Mouse (Mus musculus) stomach, embryonic 14.5 days (tissue): ENCODE data around the gene Ltbp1. TPM values are rescaled to one million over a fixed set of nuclear protein-coding genes. Genes with fewer than 3 reads are reported as not detected.

Experiments
- ATAC-seq: fragments of 200-750 bp; cut with Nextera tagmentation; 2 replicates; pipeline ENCODE4 v1.8.0; 2017; ENCODE audit warnings: low read depth, moderate TSS enrichment; ENCODE audit not compliant: insufficient number of reproducible peaks, insufficient read depth, low FRiP score
- H3K27ac ChIP-seq: fragments of 300-500 bp; sonication (generic); 2 replicates; pipeline ENCODE4 v1.5.1; 2014; ENCODE audit warnings: mild to moderate bottlenecking, low read length, moderate library complexity, mixed read lengths
- H3K27me3 ChIP-seq: fragments of 300-500 bp; sonication (generic); 2 replicates; pipeline ENCODE4 v1.6.1; 2014; ENCODE audit warnings: low read length, control low read depth, mixed read lengths; ENCODE audit not compliant: control insufficient read depth, insufficient read depth
- H3K36me3 ChIP-seq: fragments of 300-500 bp; sonication (generic); 2 replicates; pipeline ENCODE4 v1.6.1; 2014; ENCODE audit warnings: mild to moderate bottlenecking, control low read depth, low read length, moderate library complexity, mixed read lengths; ENCODE audit not compliant: control insufficient read depth, insufficient read depth
- H3K4me1 ChIP-seq: fragments of 300-500 bp; sonication (generic); 2 replicates; pipeline ENCODE4 v1.6.1; 2014; ENCODE audit warnings: low read length, control low read depth, mixed read lengths; ENCODE audit not compliant: control insufficient read depth, insufficient read depth
- H3K4me2 ChIP-seq: fragments of 300-500 bp; sonication (generic); replicated peaks from 2 replicates; pipeline ENCODE4 v1.6.1; 2014; ENCODE audit warnings: low read depth, low read length, control low read depth
- H3K4me3 ChIP-seq: fragments of 300-500 bp; sonication (generic); 2 replicates; pipeline ENCODE4 v1.5.1; 2014; ENCODE audit warnings: low read depth, low read length, control low read depth
- H3K9ac ChIP-seq: fragments of 300-500 bp; sonication (generic); replicated peaks from 2 replicates; pipeline ENCODE4 v1.6.1; 2014; ENCODE audit warnings: low read depth, mild to moderate bottlenecking, control low read depth, low read length, moderate library complexity, mixed read lengths
- H3K9me3 ChIP-seq: fragments of 300-500 bp; sonication (generic); 2 replicates; pipeline ENCODE4 v1.6.1; 2016; ENCODE audit warnings: low read depth, low read length, control low read depth; ENCODE audit not compliant: control insufficient read depth
- WGBS: fragments of 180-500 bp; shearing (Covaris S2); extraction: QIAGEN DNeasy Blood & Tissue Kit; methylation state at CpG from one replicate; pipeline ENCODE4 v1.1.7; 2014; 5-methylcytosine and 5-hydroxymethylcytosine counted together
- polyA plus RNA-seq: library from polyadenylated mRNA; unstranded; fragments of >200 nt; fragmentation: Nextera tagmentation; extraction: Ambion mirVana; gene quantifications from 2 replicates; pipeline ENCODE4 v1.2.1, GENCODE M21; 2014

Gene Ltbp1
- polyA plus RNA-seq, 1 experiment from 2014 or later = 49.3 TPM

GRCm38 (mm10) chr17:75182319-75183001 is 177.1 kb downstream of the Ltbp1 start:
- H3K9ac ChIP-seq = no peak overlapping the region
- no peaks in the 10 kb centered on the region for H3K27me3 ChIP-seq
- no peak overlapping the region for H3K4me2 ChIP-seq
- H3K4me1 ChIP-seq = peaks cover 14% of the 10 kb centered on the region
- H3K4me3 ChIP-seq = no peak overlapping the region
- 71% methylated on average over 14 of the region's 14 CpGs for WGBS
- H3K9me3 ChIP-seq = no peaks in the 10 kb centered on the region
- ATAC-seq = no peak
- no peak overlapping the region for H3K27ac ChIP-seq
- no peaks in the 10 kb centered on the region for H3K36me3 ChIP-seq

GRCm38 (mm10) chr17:75186732-75187509 is 181.6 kb downstream of the Ltbp1 start:
- Histone ChIP-seq H3K9me3 (no peaks in the 10 kb centered on the region), H3K27me3 (no peaks in the 10 kb centered on the region), H3K9ac (no peak overlapping the region), H3K36me3 (no peaks in the 10 kb centered on the region), H3K27ac (no peak overlapping the region), H3K4me3 (no peak overlapping the region), H3K4me1 (peaks cover 5% of the 10 kb centered on the region), H3K4me2 (no peak overlapping the region)
- no peak for ATAC-seq
- 90% methylated on average over 8 of the region's 8 CpGs for WGBS

- Histone ChIP-seq H3K27ac (no peak overlapping the region), H3K9me3 (no peaks in the 10 kb centered on the region), H3K9ac (no peak overlapping the region), H3K4me3 (no peak overlapping the region), H3K27me3 (no peaks in the 10 kb centered on the region), H3K4me2 (no peak overlapping the region), H3K4me1 (no peaks in the 10 kb centered on the region), H3K36me3 (no peaks in the 10 kb centered on the region)
- WGBS = 80% methylated on average over 2 of the region's 2 CpGs
- no peak for ATAC-seq
Measured at GRCm38 (mm10) chr17:75196952-75197351, 191.6 kb downstream of the Ltbp1 start.

- no peak for ATAC-seq
- Histone ChIP-seq H3K4me1 (no peaks in the 10 kb centered on the region), H3K27me3 (no peaks in the 10 kb centered on the region), H3K9me3 (no peaks in the 10 kb centered on the region), H3K27ac (no peak overlapping the region), H3K4me3 (no peak overlapping the region), H3K4me2 (no peak overlapping the region), H3K9ac (no peak overlapping the region), H3K36me3 (no peaks in the 10 kb centered on the region)
- 92% methylated on average over 2 of the region's 2 CpGs for WGBS
Measured at GRCm38 (mm10) chr17:75198767-75199166, 193.4 kb downstream of the Ltbp1 start.

GRCm38 (mm10) chr17:75199694-75200093 is 194.3 kb downstream of the Ltbp1 start:
- Histone ChIP-seq H3K27me3 (no peaks in the 10 kb centered on the region), H3K4me1 (no peaks in the 10 kb centered on the region), H3K27ac (no peak overlapping the region), H3K9ac (no peak overlapping the region), H3K4me2 (no peak overlapping the region), H3K4me3 (no peak overlapping the region), H3K36me3 (no peaks in the 10 kb centered on the region), H3K9me3 (no peaks in the 10 kb centered on the region)
- 70% methylated on average over 9 of the region's 9 CpGs for WGBS
- no peak for ATAC-seq

GRCm38 (mm10) chr17:75202314-75202713 is 196.9 kb downstream of the Ltbp1 start:
- WGBS = 86% methylated on average over 3 of the region's 3 CpGs
- no peaks in the 10 kb centered on the region for H3K36me3 ChIP-seq
- ATAC-seq = no peak
- H3K4me3 ChIP-seq = no peak overlapping the region
- no peak overlapping the region for H3K9ac ChIP-seq
- no peaks in the 10 kb centered on the region for H3K4me1 ChIP-seq
- no peak overlapping the region for H3K4me2 ChIP-seq
- no peak overlapping the region for H3K27ac ChIP-seq
- H3K27me3 ChIP-seq = no peaks in the 10 kb centered on the region
- H3K9me3 ChIP-seq = no peaks in the 10 kb centered on the region

GRCm38 (mm10) chr17:75204065-75204464 is 198.7 kb downstream of the Ltbp1 start:
- 0 out of 2 replicates have a peak, but pooled peaks cover 3% of the 10 kb centered on the region for H3K4me1 ChIP-seq
- no peak for ATAC-seq
- no peaks in the 10 kb centered on the region for H3K9me3 ChIP-seq
- H3K9ac ChIP-seq = no peak overlapping the region
- H3K4me2 ChIP-seq = no peak overlapping the region
- no peak overlapping the region for H3K4me3 ChIP-seq
- no peaks in the 10 kb centered on the region for H3K27me3 ChIP-seq
- H3K36me3 ChIP-seq = no peaks in the 10 kb centered on the region
- WGBS = 88% methylated on average over 1 of the region's 1 CpGs
- H3K27ac ChIP-seq = no peak overlapping the region

- Histone ChIP-seq H3K27me3 (no peaks in the 10 kb centered on the region), H3K9ac (no peak overlapping the region), H3K27ac (no peak overlapping the region), H3K36me3 (no peaks in the 10 kb centered on the region), H3K9me3 (no peaks in the 10 kb centered on the region), H3K4me1 (0 out of 2 replicates have a peak, but pooled peaks cover 3% of the 10 kb centered on the region), H3K4me3 (no peak overlapping the region), H3K4me2 (no peak overlapping the region)
- WGBS = 61% methylated on average over 3 of the region's 3 CpGs
- no peak for ATAC-seq
Measured at GRCm38 (mm10) chr17:75206281-75206680, 200.9 kb downstream of the Ltbp1 start.
